Mouse (Mus musculus) ES-E14 (cell line): ENCODE measurements at regions not wholly inside any gene's neighbourhood (a gene's known extent, or its start where the extent isn't known, plus 50 kb on each side); places are given as distances from the start of the nearest gene placed in this dataset.

Experiments used
- CHD2 ChIP-seq: IDR thresholded peaks from 2 replicates; pipeline ENCODE4 v1.6.1; 2014; ENCODE audit warnings: mild to moderate bottlenecking, low read depth, low read length, inconsistent platforms
- ZC3H11A ChIP-seq: IDR thresholded peaks from 2 replicates; pipeline ENCODE4 v1.6.1; 2012; ENCODE audit warnings: low read depth, mild to moderate bottlenecking, inconsistent platforms, low read length, borderline replicate concordance
- ZNF384 ChIP-seq: IDR thresholded peaks from 2 replicates; pipeline ENCODE4 v1.6.1; 2012; ENCODE audit warnings: low read depth, low read length, inconsistent platforms

DNA sequence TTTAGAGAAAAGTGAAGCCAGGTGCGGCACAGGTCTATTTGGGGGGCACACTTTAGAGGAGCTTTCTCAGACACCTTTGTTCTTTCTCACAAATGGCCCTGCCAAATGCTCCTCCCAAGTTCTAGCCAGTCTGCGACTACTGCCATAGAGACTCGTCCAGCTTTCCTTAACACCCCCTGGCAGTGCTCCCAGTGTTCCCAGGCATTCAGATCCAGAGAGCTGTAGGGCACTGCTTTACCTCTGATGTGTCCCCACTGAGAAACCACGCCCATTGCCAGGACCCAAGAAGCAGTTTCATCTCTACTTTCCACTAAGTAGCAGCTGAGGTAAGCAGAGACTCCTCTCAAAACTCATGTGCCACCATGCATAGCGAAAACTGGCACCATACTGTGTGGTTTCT is 102.3 kb upstream of the Mgmt start:
- TF ChIP-seq ZC3H11A (no peak), CHD2 (no peak), ZNF384 (no peak)
